20 mouse cellular contexts compared by ENCODE assay signal in genomic region chr3:148134646-148135045, GRCm38 (mm10).
A peak's percentile ranks its signal among the peaks of the same experiment; 100 is the strongest.
DNase-seq lines count a peak whose midpoint lies in the region; ATAC-seq and TF ChIP-seq lines count a peak whose summit lies in the region.
"Had no signal": no experiment of that assay in that cellular context is flagged by ENCODE, and none has a peak within 500 bp of the region (broad histone marks: within the 10 kb centered on the region; RNA-seq: fewer than 3 reads in every experiment).

No protein-coding gene starts in this region.

- no peak overlapping the region for H3K27ac ChIP-seq in liver, adult 2 months (replicated peaks; ENCODE audit: insufficient read depth, low read depth, low read length)
- H3K27ac ChIP-seq in liver, embryonic 12.5 days, result no peak overlapping the region
- no peak overlapping the region for H3K27ac ChIP-seq in MEL (ENCODE audit: control insufficient read depth, low read depth, low read length)

- no peak for TF ChIP-seq POLR2A in liver, adult 2 months (IDR thresholded peaks at IDR 0.05; ENCODE audit: extremely low read depth, insufficient read depth, low read length)
- TF ChIP-seq POLR2A in MEL (IDR thresholded peaks at IDR 0.05; ENCODE audit: control insufficient read depth in 1 of 2, insufficient read depth in 1 of 2, low read depth in 1 of 2, low read length in 2 of 2, poor library complexity in 1 of 2), result no peak

- peak; percentile 52 for DNase-seq in liver, adult 2 months (ENCODE audit: extremely low read depth, low read depth, low spot score)
- no peak for DNase-seq in MEL (ENCODE audit: low read depth, low spot score)
- DNase-seq in heart, adult 8-10 months (ENCODE audit: low spot score), result no peak
- DNase-seq: adrenal gland, adult 2 months; adrenal gland, adult 8-10 months; adrenal gland, postnatal 10 days; adrenal gland, postnatal 14 days; adrenal gland, postnatal 25 days; adrenal gland, postnatal 36 days; B cell, adult 2 months; cerebellum, adult 11 months; cerebellum, adult 11-12 months; cerebellum, adult 18-20 months; cerebellum, adult 2 months had no signal

- peak; percentile 11 to 32; a peak in 1 of 4 replicates for TF ChIP-seq EP300 in MEL (IDR thresholded peaks at IDR 0.05; ENCODE audit: low read depth in 1 of 2, low read length in 2 of 2)

- no peaks in the 10 kb centered on the region for H3K79me2 ChIP-seq in liver, adult 2 months (ENCODE audit: control insufficient read depth, insufficient read depth, low read length)
- no peaks in the 10 kb centered on the region for H3K79me2 ChIP-seq in MEL (ENCODE audit: control insufficient read depth, insufficient read depth, low read length, poor library complexity)

- no peaks in the 10 kb centered on the region for H3K4me1 ChIP-seq in liver, adult 2 months (ENCODE audit: control insufficient read depth, insufficient read depth, low read length)
- H3K4me1 ChIP-seq in liver, embryonic 12.5 days, result no peaks in the 10 kb centered on the region
- no peaks in the 10 kb centered on the region for H3K4me1 ChIP-seq in MEL (ENCODE audit: control insufficient read depth in 1 of 2, insufficient read depth in 2 of 2, low read length in 2 of 2)

- no peak for ATAC-seq in liver, embryonic 12.5 days
- ATAC-seq: activated CD4-positive, CD25-positive, alpha-beta regulatory T cell, adult 4 months; CD4-positive, CD25-positive, alpha-beta regulatory T cell, adult 4 months; Patski had no signal

- no peaks in the 10 kb centered on the region for H3K27me3 ChIP-seq in liver, adult 2 months (ENCODE audit: control insufficient read depth, insufficient read depth, low read length)
- H3K27me3 ChIP-seq in liver, embryonic 12.5 days (replicated peaks), result no peaks in the 10 kb centered on the region
- no peaks in the 10 kb centered on the region for H3K27me3 ChIP-seq in MEL (ENCODE audit: control insufficient read depth in 1 of 2, insufficient read depth in 2 of 2, low read length in 2 of 2)
- H3K27me3 ChIP-seq: CH12.LX, Patski had no signal

- TF ChIP-seq RAD21 in MEL (IDR thresholded peaks at IDR 0.05; ENCODE audit: low read depth, low read length), result no peak

- no peak overlapping the region for H3K9ac ChIP-seq in liver, adult 2 months (ENCODE audit: low read depth, low read length)
- H3K9ac ChIP-seq in liver, embryonic 12.5 days, result no peak overlapping the region
- no peak overlapping the region for H3K9ac ChIP-seq in MEL (ENCODE audit: control insufficient read depth, low read depth, low read length, poor library complexity, severe bottlenecking)

- H3K36me3 ChIP-seq in liver, adult 2 months (ENCODE audit: control insufficient read depth, insufficient read depth, low read length), result no peaks in the 10 kb centered on the region
- H3K36me3 ChIP-seq in liver, embryonic 12.5 days, result no peaks in the 10 kb centered on the region
- H3K36me3 ChIP-seq in MEL (ENCODE audit: control insufficient read depth in 1 of 2, insufficient read depth in 2 of 2, low read length in 2 of 2), result no peaks in the 10 kb centered on the region
- H3K36me3 ChIP-seq: G1E had no signal

- WGBS in liver, adult 2 months, result 41% methylated on average over 2 of the region's 2 CpGs
- WGBS in liver, embryonic 12.5 days (ENCODE audit: insufficient replicate concordance), result 48% methylated on average over 2 of the region's 2 CpGs

- TF ChIP-seq CTCF in liver, adult 2 months (IDR thresholded peaks at IDR 0.05; ENCODE audit: low read depth, low read length), result no peak
- TF ChIP-seq CTCF in MEL (IDR thresholded peaks at IDR 0.05 in 2 of 3, conservative IDR thresholded peaks at IDR 0.05 in 1 of 3; ENCODE audit: control insufficient read depth in 1 of 3, insufficient read depth in 1 of 3, low read depth in 2 of 3, low read length in 3 of 3, poor library complexity in 1 of 3, severe bottlenecking in 1 of 3), result no peak

- H3K4me3 ChIP-seq in liver, adult 2 months (ENCODE audit: insufficient read depth, low read depth, low read length), result no peak overlapping the region
- no peak overlapping the region for H3K4me3 ChIP-seq in liver, embryonic 12.5 days
- H3K4me3 ChIP-seq in MEL (ENCODE audit: control insufficient read depth in 1 of 2, insufficient read depth in 1 of 2, low read depth in 2 of 2, low read length in 2 of 2), result no peak overlapping the region

- H3K4me2 ChIP-seq in liver, embryonic 12.5 days, result no peak overlapping the region

- no peaks in the 10 kb centered on the region for H3K9me3 ChIP-seq in liver, embryonic 12.5 days (replicated peaks)
- no peaks in the 10 kb centered on the region for H3K9me3 ChIP-seq in MEL (replicated peaks; ENCODE audit: insufficient read depth, low read length)

TF ChIP-seq in MEL, 35 proteins besides CTCF, POLR2A, EP300 and RAD21:
- TF ChIP-seq GATA1 (IDR thresholded peaks at IDR 0.05; ENCODE audit: low read depth, low read length) (0 out of 2 replicates have a peak, but pooled peaks have one; percentile 8), TCF12 (IDR thresholded peaks at IDR 0.05; ENCODE audit: low read depth, low read length) (peak; percentile 51; the same call in 1 of the 2 replicates), POLR2AphosphoS5 (IDR thresholded peaks at IDR 0.05; ENCODE audit: borderline replicate concordance, low read depth, low read length) (no peak), USF2 (IDR thresholded peaks at IDR 0.05; ENCODE audit: borderline replicate concordance in 1 of 2, insufficient read depth in 1 of 2, low read depth in 1 of 2, low read length in 2 of 2) (no peak), POLR2AphosphoS2 (IDR thresholded peaks at IDR 0.05; ENCODE audit: low read length) (no peak)
TF ChIP-seq in MEL: peak in this region for 2.
